Comparison of ENCODE assay signal across 8 mouse cellular contexts in genomic region chr15:27630601-27631383, GRCm38 (mm10). TPM values are rescaled to one million over a fixed set of nuclear protein-coding genes. Genes with fewer than 3 reads are reported as not detected.
DNase-seq lines count a peak whose midpoint lies in the region; ATAC-seq and TF ChIP-seq lines count a peak whose summit lies in the region.

Gene Otulin, minus strand, starts transcription at chr15:27630693.

- peak; percentile 96 for DNase-seq in 3134 (ENCODE audit: extremely low read depth, insufficient read length, low spot score)
- DNase-seq in adrenal gland, postnatal 36 days, result peak; percentile 100
- peak; percentile 98 to 100 for DNase-seq in heart, adult 18-20 months
- peak; percentile 99 for DNase-seq in kidney, adult 2 months
- peak; percentile 88 to 99 for DNase-seq in spleen, adult 2 months (ENCODE audit: low read depth in 1 of 2, low spot score in 2 of 2)

- peak; percentile 27 for TF ChIP-seq POLR2A in kidney, adult 2 months (IDR thresholded peaks at IDR 0.05; ENCODE audit: low read depth, low read length)
- TF ChIP-seq POLR2A in spleen, adult 2 months (IDR thresholded peaks at IDR 0.05; ENCODE audit: low read depth, low read length), result peak; percentile 73

- no peaks in the 10 kb centered on the region for H3K9me3 ChIP-seq in embryonic facial prominence, embryonic 13.5 days
- no peaks in the 10 kb centered on the region for H3K9me3 ChIP-seq in limb, embryonic 12.5 days
- no peaks in the 10 kb centered on the region for H3K9me3 ChIP-seq in midbrain, embryonic 15.5 days

- H3K4me1 ChIP-seq in embryonic facial prominence, embryonic 13.5 days, result peaks cover 26% of the 10 kb centered on the region
- H3K4me1 ChIP-seq in kidney, adult 2 months (ENCODE audit: control insufficient read depth, insufficient read depth, low read length), result peaks cover 23% of the 10 kb centered on the region
- peaks cover 21% of the 10 kb centered on the region for H3K4me1 ChIP-seq in limb, embryonic 12.5 days (replicated peaks)
- H3K4me1 ChIP-seq in midbrain, embryonic 15.5 days, result peaks cover 24% of the 10 kb centered on the region
- H3K4me1 ChIP-seq in spleen, adult 2 months (ENCODE audit: control insufficient read depth, insufficient read depth, insufficient read length), result peaks cover 24% of the 10 kb centered on the region; the same call in 1 of the 2 replicates

- ATAC-seq in embryonic facial prominence, embryonic 13.5 days (ENCODE audit: insufficient number of reproducible peaks, insufficient read depth, low FRiP score, low TSS enrichment, low read depth), result peak; percentile 96
- ATAC-seq in limb, embryonic 12.5 days (ENCODE audit: insufficient number of reproducible peaks, insufficient read depth, low FRiP score, low TSS enrichment, low read depth), result peak; percentile 98
- peak; percentile 98 for ATAC-seq in midbrain, embryonic 15.5 days (replicated peaks)

- peak within 1 kb of the TSS; percentile 88 for H3K9ac ChIP-seq in embryonic facial prominence, embryonic 13.5 days
- H3K9ac ChIP-seq in limb, embryonic 12.5 days (replicated peaks), result peak within 1 kb of the TSS; percentile 79
- H3K9ac ChIP-seq in midbrain, embryonic 15.5 days, result peak within 1 kb of the TSS; percentile 68

- peak within 1 kb of the TSS; percentile 80 for H3K27ac ChIP-seq in embryonic facial prominence, embryonic 13.5 days
- H3K27ac ChIP-seq in kidney, adult 2 months (ENCODE audit: insufficient read depth, low read depth, low read length), result peak within 1 kb of the TSS; percentile 34
- H3K27ac ChIP-seq in limb, embryonic 12.5 days, result peak within 1 kb of the TSS; percentile 82
- peak within 1 kb of the TSS; percentile 73 for H3K27ac ChIP-seq in midbrain, embryonic 15.5 days
- H3K27ac ChIP-seq in spleen, adult 2 months (ENCODE audit: insufficient read depth, low read length), result peak within 1 kb of the TSS; percentile 78

- peak within 1 kb of the TSS; percentile 95 for H3K4me3 ChIP-seq in embryonic facial prominence, embryonic 13.5 days
- H3K4me3 ChIP-seq in kidney, adult 2 months (ENCODE audit: insufficient read depth, low read depth, low read length), result peak within 1 kb of the TSS; percentile 75
- peak within 1 kb of the TSS; percentile 85 for H3K4me3 ChIP-seq in limb, embryonic 12.5 days (replicated peaks)
- H3K4me3 ChIP-seq in midbrain, embryonic 15.5 days, result peak within 1 kb of the TSS; percentile 90
- H3K4me3 ChIP-seq in spleen, adult 2 months (ENCODE audit: extremely low read depth, insufficient read depth, insufficient read length), result peak within 1 kb of the TSS; percentile 93

- peaks cover 11% of the 10 kb centered on the region for H3K36me3 ChIP-seq in embryonic facial prominence, embryonic 13.5 days
- H3K36me3 ChIP-seq in kidney, adult 2 months (ENCODE audit: control insufficient read depth, insufficient read depth, low read length), result no peaks in the 10 kb centered on the region
- H3K36me3 ChIP-seq in limb, embryonic 12.5 days, result peaks cover 12% of the 10 kb centered on the region; the same call in 1 of the 2 replicates
- no peaks in the 10 kb centered on the region for H3K36me3 ChIP-seq in midbrain, embryonic 15.5 days (replicated peaks)
- peaks cover 3% of the 10 kb centered on the region; the same call in 1 of the 2 replicates for H3K36me3 ChIP-seq in spleen, adult 2 months (ENCODE audit: control insufficient read depth, insufficient read depth, low read length)

- H3K27me3 ChIP-seq in embryonic facial prominence, embryonic 13.5 days, result no peaks in the 10 kb centered on the region
- no peaks in the 10 kb centered on the region for H3K27me3 ChIP-seq in kidney, adult 2 months (replicated peaks; ENCODE audit: control insufficient read depth, insufficient read depth, low read length)
- no peaks in the 10 kb centered on the region for H3K27me3 ChIP-seq in limb, embryonic 12.5 days
- no peaks in the 10 kb centered on the region for H3K27me3 ChIP-seq in midbrain, embryonic 15.5 days (replicated peaks)
- H3K27me3 ChIP-seq in spleen, adult 2 months (ENCODE audit: control insufficient read depth, insufficient read depth, low read length), result no peaks in the 10 kb centered on the region

- WGBS in embryonic facial prominence, embryonic 13.5 days, result 5% methylated on average over 56 of the region's 56 CpGs
- WGBS in kidney, adult 2 months, result 6% methylated on average over 56 of the region's 56 CpGs
- WGBS in limb, embryonic 12.5 days, result 5% methylated on average over 56 of the region's 56 CpGs
- 5% methylated on average over 54 of the region's 56 CpGs for WGBS in midbrain, embryonic 15.5 days
- WGBS in spleen, adult 2 months, result 12% methylated on average over 56 of the region's 56 CpGs

- TF ChIP-seq CTCF in kidney, adult 2 months (conservative IDR thresholded peaks at IDR 0.05; ENCODE audit: insufficient read depth, insufficient read length, low read depth, low read length), result no peak
- no peak for TF ChIP-seq CTCF in spleen, adult 2 months (IDR thresholded peaks at IDR 0.05; ENCODE audit: extremely low read depth, insufficient read depth, insufficient read length, insufficient replicate concordance)

- peak within 1 kb of the TSS; percentile 80 for H3K4me2 ChIP-seq in embryonic facial prominence, embryonic 13.5 days
- H3K4me2 ChIP-seq in limb, embryonic 12.5 days, result peak within 1 kb of the TSS; percentile 83
- peak within 1 kb of the TSS; percentile 76 for H3K4me2 ChIP-seq in midbrain, embryonic 15.5 days

RNA-seq across cellular contexts. Expression of gene Otulin, which starts in this region (rescaled TPM):
- total RNA-seq in adrenal gland, postnatal 36 days (2021), result 10 to 100 TPM; 32.5 to 39.5 TPM
- 29.1 and 30.7 TPM in 2 replicates for polyA plus RNA-seq in embryonic facial prominence, embryonic 13.5 days (2015; fragmentation: Nextera tagmentation; extraction: Ambion mirVana)
- total RNA-seq in heart, adult 18-20 months (2021), result 10 to 100 TPM; 26.6 to 26.8 TPM
- 29.0 and 34.4 TPM in 2 replicates for polyA plus RNA-seq in kidney, adult 2 months (2012; rRNA removed)
- 35.1 and 36.8 TPM in 2 replicates for polyA plus RNA-seq in limb, embryonic 12.5 days (2016; fragmentation: Nextera tagmentation; extraction: Ambion mirVana)
- 22.3 and 24.2 TPM in 2 replicates for polyA plus RNA-seq in midbrain, embryonic 15.5 days (2015; fragmentation: Nextera tagmentation; extraction: Ambion mirVana)
- polyA plus RNA-seq in spleen, adult 2 months (2012; rRNA removed), result 53.1 and 69.6 TPM in 2 replicates

Comparison
In these comparisons a context has a peak if more than half of its experiments do, and no peak if none do; other contexts are left out.
1. Peak in every context shown above with its lines: DNase-seq, ATAC-seq, H3K4me3 ChIP-seq and H3K27ac ChIP-seq.